In genomic region chr1:127152840-127153239, GRCm38 (mm10) we compare ENCODE assay signal across 18 mouse cellular contexts. TPM values are rescaled to one million over a fixed set of nuclear protein-coding genes. Genes with fewer than 3 reads are reported as not detected.
A peak's percentile ranks its signal among the peaks of the same experiment; 100 is the strongest.
DNase-seq lines count a peak whose midpoint lies in the region; ATAC-seq lines count a peak whose summit lies in the region.
"Had no signal": no experiment of that assay in that cellular context is flagged by ENCODE, and none has a peak within 500 bp of the region (broad histone marks: within the 10 kb centered on the region; RNA-seq: fewer than 3 reads in every experiment).

No protein-coding gene starts in this region.

- H3K9ac ChIP-seq in forebrain, embryonic 15.5 days (replicated peaks): no peak overlapping the region
- no peak overlapping the region for H3K9ac ChIP-seq in forebrain, embryonic 14.5 days (ENCODE audit: low read length)
- H3K9ac ChIP-seq: embryonic facial prominence, embryonic 12.5 days had no signal

- 0 out of 2 replicates have a peak, but pooled peaks have one; percentile 46 for ATAC-seq in forebrain, embryonic 15.5 days (replicated peaks)
- ATAC-seq in forebrain, embryonic 14.5 days: no peak

- DNase-seq in forebrain, embryonic 14.5 days (ENCODE audit: low spot score): no peak
- peak; percentile 28 for DNase-seq in heart, embryonic 10.5 days (ENCODE audit: low spot score)
- no peak for DNase-seq in heart, adult 8-10 months (ENCODE audit: low spot score)
- peak; percentile 11 to 14 for DNase-seq in right cerebral cortex, adult 2 months (ENCODE audit: low spot score in 2 of 2)
- no peak for DNase-seq in right cerebral cortex, adult 18-20 months
- DNase-seq in telencephalon, adult 2 months (ENCODE audit: low read depth, low spot score): peak; percentile 36
- DNase-seq in gastrocnemius, adult 8-10 months (ENCODE audit: low spot score in 2 of 2): no peak
- DNase-seq: adrenal gland, adult 2 months; adrenal gland, postnatal 10 days; adrenal gland, postnatal 25 days; cerebellum, adult 11-12 months; cerebellum, adult 2 months; cerebellum, adult 9-10 months; cerebellum, postnatal 10 days; cerebellum, postnatal 25 days had no signal

- H3K9me3 ChIP-seq in forebrain, embryonic 15.5 days: no peaks in the 10 kb centered on the region
- H3K9me3 ChIP-seq in forebrain, embryonic 14.5 days (replicated peaks; ENCODE audit: control insufficient read depth, low read length): no peaks in the 10 kb centered on the region
- H3K9me3 ChIP-seq in heart, embryonic 10.5 days: no peaks in the 10 kb centered on the region
- H3K9me3 ChIP-seq: embryonic facial prominence, embryonic 10.5 days; embryonic facial prominence, embryonic 12.5 days had no signal

- H3K27me3 ChIP-seq in forebrain, embryonic 15.5 days: no peaks in the 10 kb centered on the region
- no peaks in the 10 kb centered on the region for H3K27me3 ChIP-seq in forebrain, embryonic 14.5 days (replicated peaks; ENCODE audit: control insufficient read depth, insufficient read depth, low read length)
- H3K27me3 ChIP-seq in heart, embryonic 10.5 days (ENCODE audit: insufficient read depth, poor library complexity, severe bottlenecking): no peaks in the 10 kb centered on the region
- H3K27me3 ChIP-seq: embryonic facial prominence, embryonic 12.5 days had no signal

- 44% methylated on average over 6 of the region's 6 CpGs for WGBS in forebrain, embryonic 15.5 days
- 54% methylated on average over 6 of the region's 6 CpGs for WGBS in forebrain, embryonic 14.5 days
- WGBS in heart, embryonic 10.5 days: 79% methylated on average over 6 of the region's 6 CpGs

- H3K4me1 ChIP-seq in forebrain, embryonic 15.5 days: peaks cover 7% of the 10 kb centered on the region; the same call in 1 of the 2 replicates
- H3K4me1 ChIP-seq in forebrain, embryonic 14.5 days (ENCODE audit: control insufficient read depth, insufficient read depth, low read length): peaks cover 3% of the 10 kb centered on the region; the same call in 1 of the 2 replicates
- no peaks in the 10 kb centered on the region; the same call in 1 of the 2 replicates for H3K4me1 ChIP-seq in heart, embryonic 10.5 days
- H3K4me1 ChIP-seq: embryonic facial prominence, embryonic 10.5 days; embryonic facial prominence, embryonic 12.5 days had no signal

- H3K4me3 ChIP-seq in forebrain, embryonic 15.5 days: no peak overlapping the region
- H3K4me3 ChIP-seq in forebrain, embryonic 14.5 days (ENCODE audit: low read depth, low read length): no peak overlapping the region
- no peak overlapping the region for H3K4me3 ChIP-seq in heart, embryonic 10.5 days
- H3K4me3 ChIP-seq: embryonic facial prominence, embryonic 10.5 days; embryonic facial prominence, embryonic 12.5 days had no signal

- H3K27ac ChIP-seq in forebrain, embryonic 15.5 days (replicated peaks): no peak overlapping the region
- H3K27ac ChIP-seq in forebrain, embryonic 14.5 days (ENCODE audit: low read depth, low read length): no peak overlapping the region
- H3K27ac ChIP-seq in heart, embryonic 10.5 days: no peak overlapping the region
- H3K27ac ChIP-seq: embryonic facial prominence, embryonic 10.5 days; embryonic facial prominence, embryonic 12.5 days had no signal

- H3K36me3 ChIP-seq in forebrain, embryonic 15.5 days: no peaks in the 10 kb centered on the region
- no peaks in the 10 kb centered on the region for H3K36me3 ChIP-seq in forebrain, embryonic 14.5 days (ENCODE audit: control insufficient read depth, insufficient read depth, low read length)
- no peaks in the 10 kb centered on the region for H3K36me3 ChIP-seq in heart, embryonic 10.5 days
- H3K36me3 ChIP-seq: embryonic facial prominence, embryonic 10.5 days; embryonic facial prominence, embryonic 12.5 days had no signal

- H3K4me2 ChIP-seq in forebrain, embryonic 15.5 days (replicated peaks): no peak overlapping the region
- no peak overlapping the region for H3K4me2 ChIP-seq in forebrain, embryonic 14.5 days (ENCODE audit: low read length)
- H3K4me2 ChIP-seq: embryonic facial prominence, embryonic 12.5 days had no signal

RNA-seq across cellular contexts. Expression of gene Mgat5, which starts 52.0 kb away (rescaled TPM):
- 12.3 and 12.6 TPM in 2 replicates for polyA plus RNA-seq in forebrain, embryonic 15.5 days (2015; fragmentation: Nextera tagmentation; extraction: Ambion mirVana)
- 11.4 and 13.0 TPM in 2 replicates for polyA plus RNA-seq in forebrain, embryonic 14.5 days (2014; fragmentation: Nextera tagmentation; extraction: Ambion mirVana)
- 3.2 and 3.5 TPM in 2 replicates for polyA plus RNA-seq in heart, embryonic 10.5 days (2016; fragmentation: Nextera tagmentation; extraction: Ambion mirVana)
- 10 to 100 TPM; 11.8 to 15.5 (median 15.1) TPM for total RNA-seq in heart, adult 8-10 months (2022)
- under 1 TPM; 0.44 to 0.99 (median 0.85) TPM for total RNA-seq in gastrocnemius, adult 8-10 months (2022)

Comparison
In these comparisons a context has a peak if more than half of its experiments do, and no peak if none do; other contexts are left out.
1. DNase-seq: peak in heart, embryonic 10.5 days (single experiment), right cerebral cortex, adult 2 months (2 of 2) and telencephalon, adult 2 months (single experiment); none in forebrain, embryonic 14.5 days (single experiment), heart, adult 8-10 months (single experiment), right cerebral cortex, adult 18-20 months (single experiment) and gastrocnemius, adult 8-10 months (0 of 2).